Mouse (Mus musculus) midbrain, embryonic 13.5 days (tissue): ENCODE results near the gene Spag17. TPM values are rescaled to one million over a fixed set of nuclear protein-coding genes. Genes with fewer than 3 reads are reported as not detected.

Experiments used
- ATAC-seq: fragments of 200-750 bp; cut with Nextera tagmentation; 2 replicates; pipeline ENCODE4 v1.8.0; 2017; ENCODE audit warnings: mild to moderate bottlenecking, moderate TSS enrichment, moderate library complexity
- H3K27ac ChIP-seq: fragments of 300-500 bp; sonication (generic); 2 replicates; pipeline ENCODE4 v1.5.1; 2015; ENCODE audit warnings: inconsistent platforms, mild to moderate bottlenecking, moderate library complexity
- H3K27me3 ChIP-seq: fragments of 300-500 bp; sonication (generic); 2 replicates; pipeline ENCODE4 v1.6.1; 2015; ENCODE audit warnings: mild to moderate bottlenecking, inconsistent platforms
- H3K36me3 ChIP-seq: fragments of 300-500 bp; sonication (generic); 2 replicates; pipeline ENCODE4 v1.6.1; 2015; ENCODE audit warnings: mild to moderate bottlenecking, inconsistent platforms
- H3K4me1 ChIP-seq: fragments of 300-500 bp; sonication (generic); replicated peaks from 2 replicates; pipeline ENCODE4 v1.6.1; 2015; ENCODE audit warnings: inconsistent platforms
- H3K4me2 ChIP-seq: fragments of 300-500 bp; sonication (generic); replicated peaks from 2 replicates; pipeline ENCODE4 v1.6.1; 2015; ENCODE audit warnings: moderate library complexity, mild to moderate bottlenecking, inconsistent platforms
- H3K4me3 ChIP-seq: fragments of 300-500 bp; sonication (generic); replicated peaks from 2 replicates; pipeline ENCODE4 v1.5.1; 2015; ENCODE audit warnings: mild to moderate bottlenecking, inconsistent platforms
- H3K9ac ChIP-seq: fragments of 300-500 bp; sonication (generic); replicated peaks from 2 replicates; pipeline ENCODE4 v1.6.1; 2015; ENCODE audit warnings: mild to moderate bottlenecking, inconsistent platforms
- H3K9me3 ChIP-seq: fragments of 300-500 bp; sonication (generic); 2 replicates; pipeline ENCODE4 v1.6.1; 2016; ENCODE audit warnings: mild to moderate bottlenecking, inconsistent platforms
- WGBS: fragments of 180-500 bp; shearing (Covaris S2); methylation state at CpG from one replicate; pipeline ENCODE4 v1.1.7; 2015; 5-methylcytosine and 5-hydroxymethylcytosine counted together
- polyA plus RNA-seq: library from polyadenylated mRNA; unstranded; fragments of >200 nt; fragmentation: Nextera tagmentation; extraction: Ambion mirVana; gene quantifications from 2 replicates; pipeline ENCODE4 v1.2.1, GENCODE M21; 2015

Gene Spag17
- polyA plus RNA-seq, 1 experiment from 2014 or later = 0.75 TPM

DNA sequence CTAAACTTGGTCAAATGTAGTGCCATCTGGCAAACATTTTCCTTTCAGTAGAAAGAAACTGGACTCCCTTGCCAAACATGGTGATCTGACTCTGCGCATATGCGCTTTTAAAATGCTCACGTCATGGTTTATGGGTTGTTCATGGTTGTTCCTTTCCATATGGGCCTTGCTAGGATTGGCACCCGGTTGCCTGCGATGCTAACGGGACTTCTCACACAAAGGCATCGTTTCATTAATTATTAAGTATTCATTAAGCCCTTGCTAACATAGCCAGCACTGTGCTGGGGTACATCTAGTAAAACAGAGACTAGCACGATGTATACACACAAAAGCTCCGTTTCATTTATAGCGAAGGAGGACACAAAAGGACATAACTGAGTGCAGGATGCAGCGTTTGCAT, 304.7 kb downstream of the Spag17 start:
- WGBS = 82% methylated on average over 11 of the region's 11 CpGs

More for the DNA sequence above, 304.7 kb downstream of the Spag17 start:
- H3K27ac ChIP-seq = no peak overlapping the region
- no peak overlapping the region for H3K9ac ChIP-seq
- H3K4me2 ChIP-seq = no peak overlapping the region
- no peak overlapping the region for H3K4me3 ChIP-seq
- H3K27me3 ChIP-seq = no peaks in the 10 kb centered on the region
- no peaks in the 10 kb centered on the region for H3K4me1 ChIP-seq
- H3K36me3 ChIP-seq = peaks cover 65% of the 10 kb centered on the region
- no peaks in the 10 kb centered on the region for H3K9me3 ChIP-seq
- ATAC-seq = peak; percentile 78
